Mouse (Mus musculus): ENCODE measurements around the gene Edem3. TPM values are rescaled to one million over a fixed set of nuclear protein-coding genes. Genes with fewer than 3 reads are reported as not detected.

Edem3 gene
- polyA plus RNA-seq, 1 experiment = 0.64 TPM

DNA sequence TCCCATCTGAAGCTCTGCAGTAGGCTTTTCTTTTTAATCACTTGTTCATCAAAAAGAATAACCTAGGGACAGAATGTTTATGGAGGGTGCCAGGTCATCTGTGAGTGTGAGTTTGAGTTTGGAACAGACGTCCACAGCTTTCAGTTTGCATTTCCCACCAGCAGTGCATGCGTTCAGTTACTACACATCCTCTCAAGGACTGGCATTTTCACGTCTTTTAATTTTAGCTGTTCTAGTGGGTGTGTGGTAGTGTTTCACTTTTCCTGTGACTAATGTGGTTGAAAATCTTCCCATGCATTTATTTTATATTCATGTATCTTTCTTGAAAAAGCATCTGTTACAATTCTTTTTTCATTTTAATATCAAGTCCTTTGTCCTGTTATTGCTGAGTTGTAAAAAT, 9.1 kb downstream of the Edem3 start:
- no peak for TF ChIP-seq FLI1 (IDR thresholded peaks at IDR 0.05; ENCODE audit: low read length)
- Histone ChIP-seq H3K36me3 (replicated peaks; ENCODE audit: low read length) (peaks cover 44% of the 10 kb centered on the region), H3K9me3 (no peaks in the 10 kb centered on the region), H3K27me3 (replicated peaks) (no peaks in the 10 kb centered on the region), H3K4me3 (replicated peaks) (no peak overlapping the region), H3K4me1 (peaks cover 7% of the 10 kb centered on the region)

DNA sequence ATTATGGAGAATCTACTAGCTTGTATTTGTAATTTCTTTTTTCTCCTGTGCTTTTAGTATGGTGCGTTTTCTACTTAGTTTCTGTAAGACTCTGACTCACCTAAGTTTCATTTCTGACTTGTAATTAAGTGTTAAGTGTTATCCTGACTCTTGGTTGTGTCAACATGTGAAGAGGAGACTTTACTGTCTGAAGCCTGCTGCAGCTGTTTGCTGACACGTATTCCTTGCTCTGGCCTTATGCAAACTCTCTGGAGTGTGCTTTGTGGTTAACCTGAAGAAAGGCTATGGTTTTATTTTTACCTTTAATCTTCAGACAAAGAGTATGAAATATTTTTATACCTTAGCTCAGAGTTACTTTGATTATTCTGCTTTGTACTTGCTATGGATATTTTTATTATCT, 11.0 kb downstream of the Edem3 start:
- no peaks in the 10 kb centered on the region for H3K27me3 ChIP-seq (replicated peaks)
- H3K36me3 ChIP-seq (replicated peaks; ENCODE audit: low read length) = peaks cover 48% of the 10 kb centered on the region
- H3K9me3 ChIP-seq = no peaks in the 10 kb centered on the region
- peaks cover 12% of the 10 kb centered on the region for H3K4me1 ChIP-seq
- TF ChIP-seq FLI1 (IDR thresholded peaks at IDR 0.05; ENCODE audit: low read length) (no peak), GATA1 (IDR thresholded peaks at IDR 0.05; ENCODE audit: borderline replicate concordance, low read length) (no peak)
- no peak overlapping the region for H3K4me3 ChIP-seq (replicated peaks)

DNA sequence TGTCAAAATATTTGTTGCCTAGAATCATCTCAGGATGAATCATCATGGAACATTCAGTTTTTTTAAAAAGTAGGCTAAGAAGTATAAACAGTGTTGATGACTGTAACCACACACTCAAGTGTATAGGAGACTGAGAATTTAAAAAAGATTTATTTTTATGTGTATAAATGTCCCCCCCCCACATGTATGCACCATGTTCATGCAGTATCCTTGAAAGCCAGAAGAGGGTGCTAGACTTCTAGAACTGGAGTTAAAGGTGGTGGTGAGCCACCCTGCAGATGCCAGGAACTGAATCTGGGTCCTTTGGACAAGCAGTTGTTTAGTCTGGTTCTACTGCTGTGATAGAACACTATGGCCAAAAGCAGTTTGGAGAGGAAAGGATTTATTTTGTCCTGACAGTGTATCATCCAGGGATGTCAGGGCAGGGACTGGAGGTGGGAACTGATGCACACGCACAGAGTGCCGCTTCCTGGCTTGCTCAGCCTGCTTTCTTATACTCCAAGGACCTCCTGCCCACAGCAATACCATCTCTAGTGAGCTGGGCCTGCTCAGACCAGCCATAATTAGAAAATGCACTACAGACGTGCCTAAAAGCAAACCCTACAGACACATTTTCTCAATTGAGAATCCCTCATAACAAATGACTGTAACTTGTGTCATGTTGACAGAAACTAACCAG, 11.9 kb downstream of the Edem3 start:
- Histone ChIP-seq H3K27me3 (replicated peaks) (no peaks in the 10 kb centered on the region), H3K9me3 (no peaks in the 10 kb centered on the region), H3K36me3 (replicated peaks; ENCODE audit: low read length) (peaks cover 48% of the 10 kb centered on the region), H3K4me1 (peaks cover 12% of the 10 kb centered on the region), H3K4me3 (replicated peaks) (no peak overlapping the region)
- no peak for TF ChIP-seq FLI1 (IDR thresholded peaks at IDR 0.05; ENCODE audit: low read length)
- no peak for TF ChIP-seq GATA1 (IDR thresholded peaks at IDR 0.05; ENCODE audit: borderline replicate concordance, low read length)

DNA sequence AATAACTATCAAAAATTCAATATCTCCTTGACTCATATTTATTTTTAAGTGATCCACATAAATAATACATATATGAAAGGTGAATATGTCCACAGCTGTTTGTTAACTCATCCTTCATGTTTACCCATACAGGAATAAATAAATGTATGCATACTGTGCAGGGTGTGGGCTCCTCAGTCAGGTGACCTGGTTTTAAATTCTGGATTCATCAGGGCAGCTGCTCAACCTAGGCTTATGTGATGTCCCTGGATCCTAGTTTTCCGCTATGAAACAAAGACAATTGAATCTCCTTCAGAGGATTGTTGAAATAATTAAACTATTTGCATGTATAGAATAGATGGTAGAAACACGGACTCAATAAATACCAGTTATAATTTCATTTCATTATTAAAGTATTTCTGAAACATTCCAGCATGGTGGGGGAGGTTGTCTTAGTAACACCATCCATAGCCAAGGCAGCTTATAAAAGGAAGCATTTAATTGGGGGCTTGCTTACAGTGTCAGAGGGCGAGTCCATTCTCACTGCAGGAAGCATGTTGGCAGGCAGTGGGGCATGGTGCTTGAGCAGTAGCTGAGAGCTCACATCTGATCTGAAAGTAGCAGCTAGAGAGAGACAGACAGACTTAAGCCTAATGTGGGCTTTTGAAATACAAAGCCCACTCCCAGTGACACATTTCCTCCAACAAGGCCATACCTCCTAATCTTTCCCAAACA, 14.2 kb downstream of the Edem3 start:
- Histone ChIP-seq H3K36me3 (replicated peaks; ENCODE audit: low read length) (peaks cover 50% of the 10 kb centered on the region), H3K4me1 (peaks cover 8% of the 10 kb centered on the region), H3K27me3 (replicated peaks) (no peaks in the 10 kb centered on the region), H3K4me3 (replicated peaks) (no peak overlapping the region), H3K9me3 (no peaks in the 10 kb centered on the region)
- no peak for TF ChIP-seq GATA1 (IDR thresholded peaks at IDR 0.05; ENCODE audit: borderline replicate concordance, low read length)
- TF ChIP-seq FLI1 (IDR thresholded peaks at IDR 0.05; ENCODE audit: low read length) = no peak

DNA sequence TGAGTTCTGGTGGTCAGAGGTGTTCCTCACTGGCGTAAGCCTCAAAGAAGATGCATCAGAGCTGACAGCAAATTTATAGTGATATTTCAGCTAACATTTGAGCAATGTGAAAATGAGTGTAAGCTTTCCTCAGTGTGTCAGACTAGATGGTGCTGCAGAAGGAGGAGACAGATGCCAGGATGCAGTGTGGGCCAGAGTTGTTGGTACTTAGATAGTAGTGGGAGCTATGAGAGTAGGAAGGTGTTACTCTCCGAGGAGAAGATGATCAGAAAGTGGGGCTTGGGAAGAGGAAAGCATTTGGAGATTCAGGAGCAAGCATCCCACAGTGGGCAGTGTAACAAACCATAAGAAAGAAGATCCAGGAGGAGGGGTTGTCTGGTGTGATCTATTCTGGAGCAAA, 22.4 kb downstream of the Edem3 start:
- Histone ChIP-seq H3K4me3 (replicated peaks) (no peak overlapping the region), H3K36me3 (replicated peaks; ENCODE audit: low read length) (peaks cover 91% of the 10 kb centered on the region), H3K9me3 (no peaks in the 10 kb centered on the region), H3K27me3 (replicated peaks) (no peaks in the 10 kb centered on the region), H3K4me1 (peaks cover 20% of the 10 kb centered on the region)
- TF ChIP-seq GATA1 (IDR thresholded peaks at IDR 0.05; ENCODE audit: borderline replicate concordance, low read length) (no peak), FLI1 (IDR thresholded peaks at IDR 0.05; ENCODE audit: low read length) (no peak)

DNA sequence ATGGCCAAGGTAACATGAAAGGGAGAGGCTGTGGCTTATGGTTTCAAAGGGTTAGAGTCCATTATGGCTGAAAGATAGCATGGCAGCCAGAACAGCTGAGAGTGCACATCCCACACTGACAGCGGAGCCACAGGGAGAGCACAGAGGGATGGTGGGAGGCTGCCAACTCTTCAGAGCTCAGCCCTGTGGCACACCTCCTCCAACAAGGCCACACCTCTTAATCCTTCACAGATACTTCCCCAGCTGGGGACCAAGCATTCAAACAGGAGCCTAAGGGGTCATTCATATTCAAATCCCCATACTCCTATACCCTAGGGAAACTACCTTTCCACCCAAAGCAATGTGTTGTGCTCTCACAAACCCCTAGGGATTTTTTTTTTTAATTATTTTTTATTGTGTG, 23.4 kb downstream of the Edem3 start:
- peaks cover 90% of the 10 kb centered on the region for H3K36me3 ChIP-seq (replicated peaks; ENCODE audit: low read length)
- no peaks in the 10 kb centered on the region for H3K9me3 ChIP-seq

DNA sequence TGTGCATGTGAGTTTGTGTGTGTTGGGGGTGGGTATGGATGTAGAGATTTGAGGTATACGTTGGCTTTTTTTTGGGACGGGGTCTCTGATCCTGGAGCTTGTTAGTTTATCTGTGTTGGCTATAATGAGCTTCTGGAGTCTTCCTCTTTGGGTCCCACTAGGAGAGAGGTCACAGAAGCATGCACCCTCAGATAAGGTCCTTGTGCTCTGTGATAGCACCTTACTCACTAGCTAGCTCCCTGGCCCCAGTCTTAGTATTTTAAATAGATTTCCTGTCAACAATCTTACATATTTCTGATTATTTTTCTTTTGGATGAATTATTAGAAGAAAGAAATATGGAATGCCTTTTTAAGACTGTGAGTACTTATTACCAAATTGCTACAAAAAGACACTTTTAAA, 24.1 kb downstream of the Edem3 start:
- no peak for TF ChIP-seq FLI1 (IDR thresholded peaks at IDR 0.05; ENCODE audit: low read length)
- TF ChIP-seq GATA1 (IDR thresholded peaks at IDR 0.05; ENCODE audit: borderline replicate concordance, low read length) = no peak
- Histone ChIP-seq H3K36me3 (replicated peaks; ENCODE audit: low read length) (peaks cover 87% of the 10 kb centered on the region), H3K27me3 (replicated peaks) (no peaks in the 10 kb centered on the region), H3K4me1 (peaks cover 20% of the 10 kb centered on the region), H3K9me3 (no peaks in the 10 kb centered on the region), H3K4me3 (replicated peaks) (no peak overlapping the region)

More for the DNA sequence above, 23.4 kb downstream of the Edem3 start:
- Histone ChIP-seq H3K27me3 (replicated peaks) (no peaks in the 10 kb centered on the region), H3K4me1 (peaks cover 20% of the 10 kb centered on the region), H3K4me3 (replicated peaks) (no peak overlapping the region)
- TF ChIP-seq FLI1 (IDR thresholded peaks at IDR 0.05; ENCODE audit: low read length) (no peak), GATA1 (IDR thresholded peaks at IDR 0.05; ENCODE audit: borderline replicate concordance, low read length) (no peak)

DNA sequence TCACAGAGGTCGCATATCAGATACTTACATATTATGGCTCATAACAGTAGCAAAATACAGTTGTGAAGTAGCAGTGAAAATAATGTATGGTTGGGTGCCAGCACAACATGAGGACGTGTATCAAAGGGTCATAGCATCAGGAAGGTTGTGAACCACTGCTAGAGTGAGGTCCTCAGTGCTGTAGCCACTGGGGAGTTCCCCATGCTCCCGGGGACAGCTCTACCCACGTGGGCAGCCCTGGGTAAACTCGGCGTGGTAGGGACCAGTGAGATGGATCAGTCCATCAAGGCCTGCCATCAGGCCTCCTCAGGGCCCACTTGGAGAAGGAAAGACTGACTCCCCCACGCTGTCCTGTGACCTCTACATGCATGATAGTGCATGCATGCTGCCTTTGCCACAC, 26.3 kb downstream of the Edem3 start:
- no peak overlapping the region for H3K4me3 ChIP-seq (replicated peaks)
- H3K36me3 ChIP-seq (replicated peaks; ENCODE audit: low read length) = peaks cover 84% of the 10 kb centered on the region
- H3K4me1 ChIP-seq = peaks cover 20% of the 10 kb centered on the region
- no peak for TF ChIP-seq GATA1 (IDR thresholded peaks at IDR 0.05; ENCODE audit: borderline replicate concordance, low read length)
- TF ChIP-seq FLI1 (IDR thresholded peaks at IDR 0.05; ENCODE audit: low read length) = no peak
- H3K27me3 ChIP-seq (replicated peaks) = no peaks in the 10 kb centered on the region
- no peaks in the 10 kb centered on the region for H3K9me3 ChIP-seq

DNA sequence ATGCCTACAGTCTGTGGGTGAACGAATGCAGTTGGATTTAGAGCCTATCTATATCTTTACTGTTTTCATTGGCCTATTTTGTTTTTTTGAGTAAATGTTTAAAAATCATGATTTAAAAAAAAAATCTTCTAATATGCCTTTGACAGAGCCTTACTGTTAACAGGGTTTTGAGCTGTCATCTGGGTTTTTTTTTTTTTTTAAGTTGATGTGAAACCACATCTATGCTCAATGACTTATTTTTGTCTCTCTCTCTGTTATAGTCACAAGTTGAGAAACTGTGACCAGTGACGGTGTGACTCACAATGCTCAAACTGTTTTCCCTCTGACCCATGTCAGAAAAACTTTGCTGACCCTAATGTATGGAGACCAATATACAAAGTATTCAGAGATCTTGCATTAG, 28.2 kb downstream of the Edem3 start:
- Histone ChIP-seq H3K4me3 (replicated peaks) (no peak overlapping the region), H3K4me1 (peaks cover 7% of the 10 kb centered on the region), H3K9me3 (no peaks in the 10 kb centered on the region), H3K36me3 (replicated peaks; ENCODE audit: low read length) (peaks cover 82% of the 10 kb centered on the region), H3K27me3 (replicated peaks) (no peaks in the 10 kb centered on the region)
- TF ChIP-seq FLI1 (IDR thresholded peaks at IDR 0.05; ENCODE audit: low read length) = no peak
- TF ChIP-seq GATA1 (IDR thresholded peaks at IDR 0.05; ENCODE audit: borderline replicate concordance, low read length) = no peak

DNA sequence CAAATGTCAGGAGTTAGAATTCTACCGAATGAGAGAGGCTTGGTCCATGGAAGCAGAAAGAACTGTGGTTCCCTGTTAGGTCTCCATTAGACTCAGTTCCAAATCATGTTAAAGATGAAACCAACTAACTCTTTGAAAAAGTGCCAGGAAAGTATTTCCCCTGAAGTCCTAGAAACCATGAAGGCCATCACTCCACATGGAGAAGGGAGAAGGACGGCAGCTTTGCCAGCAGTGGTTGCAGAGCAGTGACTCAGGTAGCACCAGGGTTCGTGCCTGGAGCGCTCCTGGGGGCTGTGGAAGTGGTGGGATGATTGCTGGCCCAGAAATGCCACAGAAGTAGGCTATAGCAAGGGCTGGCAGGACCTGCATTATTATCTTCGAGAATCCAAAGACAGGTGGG, 31.2 kb downstream of the Edem3 start:
- Histone ChIP-seq H3K36me3 (replicated peaks; ENCODE audit: low read length) (peaks cover 80% of the 10 kb centered on the region), H3K4me1 (no peaks in the 10 kb centered on the region), H3K9me3 (no peaks in the 10 kb centered on the region), H3K4me3 (replicated peaks) (no peak overlapping the region), H3K27me3 (replicated peaks) (no peaks in the 10 kb centered on the region)
- TF ChIP-seq FLI1 (IDR thresholded peaks at IDR 0.05; ENCODE audit: low read length) = no peak
- TF ChIP-seq GATA1 (IDR thresholded peaks at IDR 0.05; ENCODE audit: borderline replicate concordance, low read length) = no peak
